Mouse (Mus musculus) adrenal gland, postnatal 10 days (tissue): ENCODE measurements around the gene Fank1. TPM values are rescaled to one million over a fixed set of nuclear protein-coding genes. Genes with fewer than 3 reads are reported as not detected.

Experiments used
- DNase-seq: peaks from one replicate; pipeline ENCODE4 v3.0.0; 2021; ENCODE audit warnings: mixed read lengths
- total RNA-seq, 2 experiments: library from RNA; stranded (reverse); gene quantifications; 2 replicates each; pipeline ENCODE4 v1.2.3; 2021

The Fank1 gene
- total RNA-seq, 2 experiments from 2014 or later: 0.18 to 0.36 TPM

- DNase-seq: no peak
Measured at GRCm38 (mm10) chr7:133899391-133899790, 122.7 kb downstream of the Fank1 start.

- DNase-seq: no peak
Measured at GRCm38 (mm10) chr7:133908966-133909365, 132.3 kb downstream of the Fank1 start.

- DNase-seq: no peak
Measured at GRCm38 (mm10) chr7:133909833-133910375, 133.2 kb downstream of the Fank1 start.

- DNase-seq: no peak
Measured at GRCm38 (mm10) chr7:133911881-133912280, 135.2 kb downstream of the Fank1 start.

GRCm38 (mm10) chr7:133916230-133916629 is 139.6 kb downstream of the Fank1 start:
- no peak for DNase-seq

GRCm38 (mm10) chr7:133919306-133919705 is 142.6 kb downstream of the Fank1 start:
- no peak for DNase-seq

GRCm38 (mm10) chr7:133919918-133920317 is 143.3 kb downstream of the Fank1 start:
- peak; percentile 30 for DNase-seq

- DNase-seq: no peak
Measured at GRCm38 (mm10) chr7:133920724-133921123, 144.1 kb downstream of the Fank1 start.

- no peak for DNase-seq
Measured at GRCm38 (mm10) chr7:133921291-133921690, 144.6 kb downstream of the Fank1 start.

GRCm38 (mm10) chr7:133923994-133924393 is 147.3 kb downstream of the Fank1 start:
- DNase-seq: no peak

GRCm38 (mm10) chr7:133925771-133926170 is 149.1 kb downstream of the Fank1 start:
- peak; percentile 7 for DNase-seq

- DNase-seq: peak; percentile 65
Measured at GRCm38 (mm10) chr7:133928981-133929380, 152.3 kb downstream of the Fank1 start.

Other genes starting within 250 kb of the Fank1 start
- not detected for gene Tex36, start 174.7 kb upstream of the Fank1 start, total RNA-seq
- 10 to 100 TPM; 15.7 to 18.9 TPM for gene Edrf1, start 139.3 kb upstream of the Fank1 start, total RNA-seq
- gene Mmp21, start 96.8 kb upstream of the Fank1 start, total RNA-seq: not detected
- 10 to 100 TPM; 62.3 to 66.8 TPM for gene Bccip, start 67.5 kb upstream of the Fank1 start, total RNA-seq
- 10 to 100 TPM; 10.2 to 16.3 TPM for gene Uros, start 66.8 kb upstream of the Fank1 start, total RNA-seq
- gene Dhx32, start 5.9 kb downstream of the Fank1 start, total RNA-seq: 10 to 100 TPM; 35.6 to 46.8 TPM